Mouse (Mus musculus) midbrain, embryonic 11.5 days (tissue): Measurements from ENCODE around the gene Tjap1. TPM values are rescaled to one million over a fixed set of nuclear protein-coding genes. Genes with fewer than 3 reads are reported as not detected.
A peak's percentile ranks its signal among the peaks of the same experiment; 100 is the strongest.

Source experiments
- ATAC-seq: fragments of 200-750 bp; cut with Nextera tagmentation; 2 replicates; pipeline ENCODE4 v1.8.0; 2017; ENCODE audit warnings: moderate TSS enrichment, moderate library complexity; ENCODE audit not compliant: low FRiP score
- DNase-seq: peaks from one replicate; pipeline ENCODE4 v3.0.0; 2015; ENCODE audit warnings: low spot score; ENCODE audit errors: missing footprints
- H3K27ac ChIP-seq: fragments of 300-500 bp; sonication (generic); 2 replicates; pipeline ENCODE4 v1.5.1; 2014; ENCODE audit warnings: low read depth, low read length
- H3K27me3 ChIP-seq: fragments of 300-500 bp; sonication (generic); 2 replicates; pipeline ENCODE4 v1.6.1; 2014; ENCODE audit warnings: mild to moderate bottlenecking, low read length, moderate library complexity, mixed read lengths; ENCODE audit not compliant: control insufficient read depth, insufficient read depth
- H3K36me3 ChIP-seq: fragments of 300-500 bp; sonication (generic); 2 replicates; pipeline ENCODE4 v1.6.1; 2014; ENCODE audit warnings: mild to moderate bottlenecking, low read length, moderate library complexity, mixed read lengths; ENCODE audit not compliant: control insufficient read depth, insufficient read depth
- H3K4me1 ChIP-seq: fragments of 300-500 bp; sonication (generic); 2 replicates; pipeline ENCODE4 v1.6.1; 2014; ENCODE audit warnings: low read length; ENCODE audit not compliant: control insufficient read depth, insufficient read depth
- H3K4me2 ChIP-seq: fragments of 300-500 bp; sonication (generic); 2 replicates; pipeline ENCODE4 v1.6.1; 2014; ENCODE audit warnings: mild to moderate bottlenecking, moderate library complexity
- H3K4me3 ChIP-seq: fragments of 300-500 bp; sonication (generic); 2 replicates; pipeline ENCODE4 v1.5.1; 2014; ENCODE audit warnings: low read depth, low read length
- H3K9ac ChIP-seq: fragments of 300-500 bp; sonication (generic); 2 replicates; pipeline ENCODE4 v1.6.1; 2014; ENCODE audit warnings: low read length
- H3K9me3 ChIP-seq: fragments of 300-500 bp; sonication (generic); 2 replicates; pipeline ENCODE4 v1.6.1; 2016; ENCODE audit warnings: low read length; ENCODE audit not compliant: control insufficient read depth
- WGBS: fragments of 180-500 bp; shearing (Covaris S2); extraction: QIAGEN DNeasy Blood & Tissue Kit; methylation state at CpG from one replicate; pipeline ENCODE4 v1.1.7; 2014; 5-methylcytosine and 5-hydroxymethylcytosine counted together
- polyA plus RNA-seq: library from polyadenylated mRNA; unstranded; fragments of >200 nt; fragmentation: Nextera tagmentation; extraction: Ambion mirVana; gene quantifications from 2 replicates; pipeline ENCODE4 v1.2.1, GENCODE M21; 2014

The Tjap1 gene
- 43.8 and 51.0 TPM in 2 replicates for polyA plus RNA-seq

DNA sequence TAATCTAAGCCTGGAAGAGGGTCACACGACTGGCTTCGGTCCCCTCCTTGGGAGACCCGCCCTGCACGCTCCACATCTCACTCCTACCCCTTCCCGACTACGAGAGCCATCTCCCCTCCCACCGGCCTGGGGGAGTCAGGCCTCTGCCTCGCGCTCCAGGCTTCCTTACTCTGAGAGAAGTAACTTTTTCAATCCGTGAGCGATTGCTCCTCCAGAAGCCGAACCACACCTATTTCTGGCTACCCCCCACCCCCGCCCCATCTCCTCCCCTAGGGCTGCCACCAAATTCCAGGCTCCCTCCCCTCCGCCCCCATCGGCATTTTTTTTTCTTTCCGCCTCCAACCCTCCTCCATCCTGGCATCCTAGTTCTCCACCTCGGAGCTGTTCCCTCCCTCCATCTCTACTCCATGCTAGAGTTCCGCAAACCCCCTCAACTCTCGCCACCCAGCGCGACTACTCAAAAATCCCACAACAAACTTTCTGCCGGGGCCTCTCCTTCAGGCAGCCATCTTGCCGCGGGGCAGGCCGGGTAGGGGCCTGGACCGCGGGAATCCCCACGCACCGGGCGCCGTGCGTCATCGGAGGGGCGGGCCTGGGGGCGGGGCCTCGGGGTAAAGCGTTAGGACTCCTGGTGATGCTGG, at the start of gene Tjap1:
TSS of gene Tjap1 (minus strand) at position 544 of the 641 bp plus-strand sequence.
- H3K4me1 ChIP-seq, result peaks cover 12% of the 10 kb centered on the region; the same call in 1 of the 2 replicates
- DNase-seq (peak; percentile 99), ATAC-seq (peak; percentile 98)
- no peak within 1 kb of the TSS; the same call in 1 of the 2 replicates for H3K27ac ChIP-seq
- H3K27me3 ChIP-seq, result no peaks in the 10 kb centered on the region
- peak within 1 kb of the TSS; percentile 55 for H3K4me2 ChIP-seq
- H3K9ac ChIP-seq, result peak within 1 kb of the TSS; percentile 76
- under 1% methylated on average over 37 of the region's 37 CpGs for WGBS
- H3K9me3 ChIP-seq, result no peaks in the 10 kb centered on the region
- H3K36me3 ChIP-seq, result peaks cover 5% of the 10 kb centered on the region; the same call in 1 of the 2 replicates
- peak within 1 kb of the TSS; percentile 61 for H3K4me3 ChIP-seq

DNA sequence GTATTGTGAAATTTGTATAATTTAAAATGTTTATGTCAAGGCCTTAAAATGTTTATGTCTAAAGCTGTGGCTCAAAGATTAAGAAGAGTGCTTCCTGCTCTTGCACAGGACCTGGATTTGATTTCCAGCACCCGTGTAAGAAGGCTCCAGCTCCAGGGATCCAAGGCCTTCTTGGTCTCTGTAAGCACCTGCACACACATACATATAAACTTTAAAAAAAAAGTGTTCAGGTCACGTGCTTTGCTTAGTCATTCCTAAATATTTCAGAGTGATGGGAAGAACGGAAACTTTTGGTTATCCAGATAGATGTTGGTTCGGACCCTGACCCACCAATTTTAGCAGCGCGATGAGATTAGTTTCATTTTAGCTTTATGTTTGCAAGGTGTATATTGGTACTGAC, 45.9 kb upstream of the Tjap1 start:
- peak overlapping the region; percentile 82 for H3K27ac ChIP-seq
- H3K9me3 ChIP-seq, result no peaks in the 10 kb centered on the region
- no peaks in the 10 kb centered on the region for H3K36me3 ChIP-seq
- H3K4me2 ChIP-seq, result peak overlapping the region; percentile 66
- H3K4me3 ChIP-seq, result peak overlapping the region; percentile 51; the same call in 1 of the 2 replicates
- WGBS, result 71% methylated on average over 6 of the region's 6 CpGs
- ATAC-seq (no peak), DNase-seq (no peak)
- H3K27me3 ChIP-seq, result no peaks in the 10 kb centered on the region
- H3K9ac ChIP-seq, result peak overlapping the region; percentile 74
- H3K4me1 ChIP-seq, result peaks cover 4% of the 10 kb centered on the region; the same call in 1 of the 2 replicates

- ATAC-seq, result peak; percentile 99
- peak within 1 kb of the TSS; percentile 66 for H3K4me2 ChIP-seq
- WGBS, result 0% methylated on average over 40 of the region's 40 CpGs
These were observed 45.2 kb upstream of the Tjap1 start, which contains the start of gene Abcc10 for GRCm38 (mm10) chr17:46327906-46328534. Abcc10 (minus strand) TSS chr17:46328352.

GRCm38 (mm10) chr17:46327413-46327905, 44.6 kb upstream of the Tjap1 start:
- Histone ChIP-seq H3K4me3 (peak overlapping the region; percentile 51), H3K4me1 (peaks cover 4% of the 10 kb centered on the region; the same call in 1 of the 2 replicates), H3K27ac (peak overlapping the region; percentile 82; the same call in 1 of the 2 replicates), H3K27me3 (no peaks in the 10 kb centered on the region), H3K36me3 (no peaks in the 10 kb centered on the region), H3K9ac (peak overlapping the region; percentile 77), H3K4me2 (peak overlapping the region; percentile 66), H3K9me3 (no peaks in the 10 kb centered on the region)
- WGBS, result 4% methylated on average over 27 of the region's 27 CpGs
- DNase-seq (no peak), ATAC-seq (no peak; the same call in 1 of the 2 replicates)

More at GRCm38 (mm10) chr17:46327906-46328534, 45.2 kb upstream of the Tjap1 start, which contains the start of gene Abcc10:
- Histone ChIP-seq H3K9ac (peak within 1 kb of the TSS; percentile 77), H3K4me1 (peaks cover 4% of the 10 kb centered on the region; the same call in 1 of the 2 replicates), H3K9me3 (no peaks in the 10 kb centered on the region), H3K27ac (peak within 1 kb of the TSS; percentile 82), H3K36me3 (no peaks in the 10 kb centered on the region), H3K4me3 (peak within 1 kb of the TSS; percentile 51), H3K27me3 (no peaks in the 10 kb centered on the region)
- peak; percentile 99 for DNase-seq

DNA sequence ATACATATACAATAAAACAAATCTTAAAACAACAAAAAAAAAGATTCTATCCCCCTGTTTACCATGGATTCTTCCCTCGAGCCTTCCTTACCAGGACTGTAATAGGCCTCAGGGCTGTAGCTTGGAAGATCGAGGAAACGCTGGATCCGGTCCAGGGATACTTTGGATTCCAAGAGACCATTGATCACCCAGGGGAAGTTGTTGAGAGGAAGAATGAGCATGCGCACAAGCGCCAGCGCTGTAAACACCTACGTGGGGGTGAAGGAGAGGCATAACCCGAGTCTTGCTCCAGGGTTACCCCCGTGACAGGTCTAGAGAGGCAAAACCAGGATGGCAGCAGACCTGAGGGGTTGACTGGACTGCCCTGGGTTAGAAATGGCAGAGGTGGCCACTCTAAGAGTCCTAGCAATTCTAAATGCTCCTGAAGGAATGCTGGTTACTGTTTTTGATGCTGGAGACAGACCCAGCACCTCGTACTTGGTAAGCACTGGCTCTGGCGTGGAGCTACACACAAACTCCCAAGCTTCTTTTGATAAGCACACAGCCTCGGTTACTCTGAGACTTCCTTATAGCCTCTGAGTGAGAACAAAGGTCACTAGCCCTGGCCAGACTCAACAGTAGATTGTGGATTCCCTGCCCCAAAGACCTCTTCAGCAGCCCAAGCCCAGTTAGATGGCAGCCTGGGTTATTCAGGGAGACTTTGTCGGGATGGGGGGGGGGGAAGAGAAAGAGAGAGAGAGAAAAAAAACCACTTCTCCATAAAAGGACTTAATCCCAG, 39.4 kb upstream of the Tjap1 start:
- 89% methylated on average over 14 of the region's 14 CpGs for WGBS
- no peak for ATAC-seq
- Histone ChIP-seq H3K4me2 (no peak overlapping the region), H3K27ac (no peak overlapping the region), H3K9ac (no peak overlapping the region), H3K4me3 (no peak overlapping the region), H3K27me3 (no peaks in the 10 kb centered on the region), H3K9me3 (no peaks in the 10 kb centered on the region), H3K36me3 (no peaks in the 10 kb centered on the region), H3K4me1 (no peaks in the 10 kb centered on the region)
- no peak for DNase-seq

GRCm38 (mm10) chr17:46320492-46320891, 37.7 kb upstream of the Tjap1 start:
- Histone ChIP-seq H3K4me1 (no peaks in the 10 kb centered on the region), H3K4me2 (no peak overlapping the region), H3K9ac (no peak overlapping the region), H3K36me3 (no peaks in the 10 kb centered on the region), H3K9me3 (no peaks in the 10 kb centered on the region), H3K4me3 (no peak overlapping the region), H3K27ac (no peak overlapping the region), H3K27me3 (no peaks in the 10 kb centered on the region)
- ATAC-seq (no peak), DNase-seq (no peak)
- WGBS, result 79% methylated on average over 6 of the region's 6 CpGs

GRCm38 (mm10) chr17:46315813-46316212, 33.0 kb upstream of the Tjap1 start:
- WGBS, result 91% methylated on average over 10 of the region's 10 CpGs
- no peak overlapping the region for H3K27ac ChIP-seq
- no peak overlapping the region for H3K9ac ChIP-seq
- H3K27me3 ChIP-seq, result no peaks in the 10 kb centered on the region
- H3K9me3 ChIP-seq, result no peaks in the 10 kb centered on the region
- H3K4me1 ChIP-seq, result no peaks in the 10 kb centered on the region
- no peaks in the 10 kb centered on the region for H3K36me3 ChIP-seq
- DNase-seq (no peak), ATAC-seq (no peak)
- no peak overlapping the region for H3K4me3 ChIP-seq
- H3K4me2 ChIP-seq, result no peak overlapping the region

DNA sequence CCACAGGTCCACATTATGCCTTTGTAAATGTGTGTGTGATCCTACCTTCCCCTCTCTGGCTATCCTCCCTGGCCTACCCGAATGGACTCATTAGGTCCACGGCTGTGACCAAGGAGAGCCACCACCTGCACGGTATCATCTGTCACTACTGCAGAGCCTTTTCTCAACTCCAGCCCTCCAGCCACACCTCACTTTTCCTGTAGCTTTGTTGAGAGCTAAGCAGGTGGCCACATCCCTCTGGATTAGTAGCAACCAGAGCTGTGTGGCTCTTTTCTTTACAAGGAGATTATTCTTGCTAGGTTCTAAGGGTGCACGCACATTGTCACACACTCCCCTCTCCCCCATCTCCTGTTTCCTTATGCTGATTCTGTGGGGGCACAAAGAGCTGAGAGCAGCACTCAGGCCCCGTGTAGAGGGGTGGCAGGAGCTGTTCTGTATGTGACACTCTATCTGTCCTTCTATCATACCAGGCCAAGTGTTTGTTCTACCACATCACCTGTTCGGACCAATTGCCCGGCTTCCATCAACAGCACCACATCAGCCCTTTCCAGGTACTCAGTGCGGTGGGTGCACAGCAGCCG, 30.4 kb upstream of the Tjap1 start:
- Histone ChIP-seq H3K4me2 (no peak overlapping the region), H3K9me3 (no peaks in the 10 kb centered on the region), H3K4me1 (no peaks in the 10 kb centered on the region), H3K27me3 (no peaks in the 10 kb centered on the region), H3K27ac (no peak overlapping the region), H3K4me3 (no peak overlapping the region), H3K36me3 (no peaks in the 10 kb centered on the region), H3K9ac (no peak overlapping the region)
- ATAC-seq, result no peak
- WGBS, result 85% methylated on average over 9 of the region's 9 CpGs
- no peak for DNase-seq
